Mouse (Mus musculus) liver, adult 2 months (tissue): ENCODE results near the gene Orm1. TPM values are rescaled to one million over a fixed set of nuclear protein-coding genes. Genes with fewer than 3 reads are reported as not detected.
A peak's percentile ranks its signal among the peaks of the same experiment; 100 is the strongest.

Source experiments
- DNase-seq: peaks from one replicate; pipeline ENCODE4 v3.0.0-alpha.2; 2011; ENCODE audit warnings: low read depth, low spot score; ENCODE audit errors: extremely low read depth
- H3K27ac ChIP-seq: fragments of 200-500 bp; replicated peaks from 2 replicates; pipeline ENCODE4 v1.5.1; 2012; ENCODE audit warnings: low read depth, mild to moderate bottlenecking, control low read depth, inconsistent platforms, low read length; ENCODE audit not compliant: insufficient read depth
- H3K27me3 ChIP-seq: fragments of 200-500 bp; 2 replicates; pipeline ENCODE4 v1.6.1; 2012; ENCODE audit warnings: mild to moderate bottlenecking, moderate library complexity, low read length, inconsistent platforms; ENCODE audit not compliant: control insufficient read depth, insufficient read depth
- H3K36me3 ChIP-seq: fragments of 200-500 bp; 2 replicates; pipeline ENCODE4 v1.6.1; 2012; ENCODE audit warnings: low read length, inconsistent platforms; ENCODE audit not compliant: control insufficient read depth, insufficient read depth
- H3K4me1 ChIP-seq: fragments of 200-500 bp; 2 replicates; pipeline ENCODE4 v1.6.1; 2011; ENCODE audit warnings: low read length; ENCODE audit not compliant: control insufficient read depth, insufficient read depth
- H3K4me3 ChIP-seq: fragments of 200-500 bp; 2 replicates; pipeline ENCODE4 v1.5.1; 2011; ENCODE audit warnings: low read depth, mild to moderate bottlenecking, control low read depth, low read length, moderate library complexity; ENCODE audit not compliant: insufficient read depth
- H3K79me2 ChIP-seq: fragments of 200-500 bp; 2 replicates; pipeline ENCODE4 v1.6.1; 2012; ENCODE audit warnings: inconsistent platforms, mild to moderate bottlenecking, low read length, moderate library complexity; ENCODE audit not compliant: control insufficient read depth, insufficient read depth
- H3K9ac ChIP-seq: fragments of 200-500 bp; 2 replicates; pipeline ENCODE4 v1.6.1; 2012; ENCODE audit warnings: low read depth, mild to moderate bottlenecking, control low read depth, inconsistent platforms, low read length
- CTCF ChIP-seq: fragments of 200-500 bp; IDR thresholded peaks from 2 replicates; pipeline ENCODE4 v1.5.1; 2011; ENCODE audit warnings: low read depth, low read length, control low read depth
- POLR2A ChIP-seq: fragments of 200-500 bp; IDR thresholded peaks from 2 replicates; pipeline ENCODE4 v1.6.1; 2011; ENCODE audit warnings: low read length, control low read depth; ENCODE audit not compliant: insufficient read depth; ENCODE audit errors: extremely low read depth
- WGBS: fragments of 180-500 bp; shearing (Covaris S2); methylation state at CpG from one replicate; pipeline ENCODE4 v1.1.7; 2018; 5-methylcytosine and 5-hydroxymethylcytosine counted together
- polyA plus RNA-seq: library from polyadenylated mRNA; depleted of rRNA; stranded (reverse); fragments of >200 nt; gene quantifications from 2 replicates; pipeline ENCODE4 v1.2.3, GENCODE M21; 2012
- total RNA-seq: library from RNA; depleted of rRNA; stranded (reverse); fragments of >200 nt; gene quantifications from 2 replicates; pipeline ENCODE4 v1.2.3, GENCODE M21; 2014

Gene Orm1
- total and polyA plus RNA-seq, 2 experiments, result 676 to 2,595 TPM

DNA sequence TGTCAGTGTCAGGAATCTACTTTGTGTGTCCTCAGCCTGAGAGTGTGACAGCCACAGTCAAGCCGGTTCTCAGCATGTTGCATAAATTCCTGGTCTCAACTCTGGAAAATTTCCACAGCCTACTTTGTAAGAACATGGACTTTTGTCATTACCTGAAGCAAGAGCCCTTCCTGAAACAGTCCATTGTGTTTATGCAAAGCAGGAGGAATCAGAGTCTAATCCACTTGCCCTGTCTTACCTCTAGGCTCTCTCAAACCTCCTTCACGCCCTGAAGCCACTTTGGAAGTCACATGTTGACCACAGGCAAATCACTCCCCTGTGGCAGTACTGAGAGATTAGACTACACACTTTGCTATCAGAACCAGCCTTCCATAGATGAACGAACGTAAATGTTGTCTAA is 1.9 kb upstream of the Orm1 start:
- Histone ChIP-seq H3K79me2 (peaks cover 2% of the 10 kb centered on the region; the same call in 1 of the 2 replicates), H3K36me3 (no peaks in the 10 kb centered on the region), H3K27ac (peak overlapping the region; percentile 71), H3K4me1 (peaks cover 34% of the 10 kb centered on the region), H3K4me3 (no peak overlapping the region), H3K9ac (no peak overlapping the region), H3K27me3 (no peaks in the 10 kb centered on the region)
- peak; percentile 86 for DNase-seq
- no peak for TF ChIP-seq POLR2A
- TF ChIP-seq CTCF, result no peak
- 51% methylated on average over 4 of the region's 4 CpGs for WGBS

DNA sequence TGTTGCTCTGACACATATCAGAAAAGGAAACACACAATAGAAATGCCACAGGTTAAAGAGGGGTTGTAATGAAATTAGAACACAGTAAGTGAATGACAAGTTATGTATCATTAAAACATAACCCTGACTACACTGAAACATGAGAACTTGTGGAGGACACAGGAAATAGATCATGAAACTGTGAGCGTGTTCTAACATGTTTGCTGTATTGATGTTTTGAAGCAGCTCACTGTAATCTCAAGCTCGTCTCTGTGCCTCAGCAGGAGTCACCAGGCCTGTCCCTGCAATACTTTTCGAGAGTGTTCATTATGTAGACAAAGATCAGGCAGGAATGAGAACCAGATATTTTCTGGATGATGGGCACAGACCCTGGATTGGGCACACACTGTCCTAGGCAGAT is 752 bp upstream of the Orm1 start:
- WGBS, result 15% methylated on average over 3 of the region's 3 CpGs
- TF ChIP-seq CTCF, result no peak
- TF ChIP-seq POLR2A, result no peak

DNA sequence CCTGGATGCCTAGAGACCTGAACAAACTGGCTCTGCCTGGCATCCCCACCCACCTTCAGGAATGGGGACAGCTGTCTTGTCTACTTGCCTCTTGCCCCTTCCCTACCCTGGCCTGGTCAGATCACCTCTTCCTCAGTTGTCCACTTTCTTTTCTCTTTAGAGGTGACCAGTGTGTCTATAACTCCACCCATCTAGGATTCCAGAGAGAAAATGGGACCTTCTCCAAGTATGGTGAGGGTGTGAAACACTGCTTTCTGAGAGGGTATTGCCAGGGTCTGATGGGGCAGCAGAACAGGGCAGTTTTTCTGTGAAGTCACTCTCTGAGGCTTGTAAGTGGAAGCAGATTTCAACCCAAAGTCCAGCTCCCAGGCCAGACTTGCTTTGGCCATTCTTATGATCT is 901 bp downstream of the Orm1 start:
- H3K27ac ChIP-seq, result peak overlapping the region; percentile 91
- peak overlapping the region; percentile 92 for H3K9ac ChIP-seq
- DNase-seq, result peak; percentile 70
- H3K36me3 ChIP-seq, result 0 out of 2 replicates have a peak, but pooled peaks cover 2% of the 10 kb centered on the region
- peaks cover 28% of the 10 kb centered on the region for H3K4me1 ChIP-seq
- peak overlapping the region; percentile 57 for H3K4me3 ChIP-seq
- H3K27me3 ChIP-seq, result no peaks in the 10 kb centered on the region
- TF ChIP-seq CTCF (no peak), POLR2A (no peak)
- H3K79me2 ChIP-seq, result peaks cover 2% of the 10 kb centered on the region; the same call in 1 of the 2 replicates

More for the DNA sequence above, 752 bp upstream of the Orm1 start:
- Histone ChIP-seq H3K9ac (peak overlapping the region; percentile 62), H3K27me3 (no peaks in the 10 kb centered on the region), H3K4me1 (peaks cover 32% of the 10 kb centered on the region), H3K4me3 (peak overlapping the region; percentile 33; the same call in 1 of the 2 replicates), H3K79me2 (peaks cover 2% of the 10 kb centered on the region; the same call in 1 of the 2 replicates), H3K27ac (peak overlapping the region; percentile 85), H3K36me3 (0 out of 2 replicates have a peak, but pooled peaks cover 2% of the 10 kb centered on the region)
- DNase-seq, result peak; percentile 58

DNA sequence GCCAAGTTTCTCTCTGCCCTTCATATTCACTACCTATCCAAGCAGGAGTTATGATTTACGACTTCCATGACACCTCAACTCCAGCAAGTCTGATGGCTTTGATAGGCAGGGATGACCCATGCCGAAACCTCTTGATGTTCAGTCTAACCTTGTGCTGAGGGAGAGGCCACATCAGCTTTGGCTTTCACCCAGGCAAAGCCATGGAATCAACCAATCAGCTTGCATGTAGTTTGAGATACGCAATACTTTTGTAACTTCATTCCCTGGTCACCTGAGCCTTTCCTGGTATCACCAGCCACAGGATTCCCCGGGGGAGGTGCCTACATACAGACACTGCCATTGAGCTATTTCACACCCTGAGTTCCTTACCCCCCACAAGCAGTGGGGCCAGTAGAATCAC is 2.3 kb downstream of the Orm1 start:
- Histone ChIP-seq H3K4me1 (peaks cover 23% of the 10 kb centered on the region), H3K4me3 (no peak overlapping the region), H3K36me3 (0 out of 2 replicates have a peak, but pooled peaks cover 2% of the 10 kb centered on the region), H3K79me2 (no peaks in the 10 kb centered on the region), H3K27ac (peak overlapping the region; percentile 91), H3K9ac (peak overlapping the region; percentile 55), H3K27me3 (no peaks in the 10 kb centered on the region)
- peak; percentile 96 for DNase-seq
- WGBS, result 21% methylated on average over 4 of the region's 4 CpGs
- TF ChIP-seq POLR2A, result no peak
- TF ChIP-seq CTCF, result no peak

DNA sequence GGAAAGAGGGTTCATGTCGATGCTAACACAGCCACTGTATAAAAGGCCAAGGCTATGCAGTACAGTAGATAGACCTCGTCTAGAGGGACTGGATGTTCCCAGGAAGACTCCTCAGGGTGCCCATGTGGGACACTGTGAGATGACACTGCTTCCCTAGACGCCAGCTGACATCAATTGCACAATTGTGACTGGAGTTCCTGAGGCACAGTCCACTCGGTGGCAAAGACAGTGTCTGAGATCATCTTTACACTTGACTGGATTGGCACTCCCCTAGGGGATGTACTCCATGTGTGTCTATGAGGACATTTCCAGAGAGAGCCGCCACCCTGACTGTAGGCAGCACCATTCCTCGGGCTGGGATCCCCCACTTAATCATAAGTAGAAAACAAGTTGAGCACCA is 4.2 kb downstream of the Orm1 start:
- TF ChIP-seq POLR2A (no peak), CTCF (no peak)
- peaks cover 12% of the 10 kb centered on the region for H3K4me1 ChIP-seq
- 62% methylated on average over 6 of the region's 6 CpGs for WGBS
- H3K27ac ChIP-seq, result no peak overlapping the region; the same call in 1 of the 2 replicates
- H3K4me3 ChIP-seq, result no peak overlapping the region
- no peaks in the 10 kb centered on the region for H3K79me2 ChIP-seq
- H3K9ac ChIP-seq, result no peak overlapping the region
- 0 out of 2 replicates have a peak, but pooled peaks cover 2% of the 10 kb centered on the region for H3K36me3 ChIP-seq
- peak; percentile 66 for DNase-seq
- no peaks in the 10 kb centered on the region for H3K27me3 ChIP-seq

DNA sequence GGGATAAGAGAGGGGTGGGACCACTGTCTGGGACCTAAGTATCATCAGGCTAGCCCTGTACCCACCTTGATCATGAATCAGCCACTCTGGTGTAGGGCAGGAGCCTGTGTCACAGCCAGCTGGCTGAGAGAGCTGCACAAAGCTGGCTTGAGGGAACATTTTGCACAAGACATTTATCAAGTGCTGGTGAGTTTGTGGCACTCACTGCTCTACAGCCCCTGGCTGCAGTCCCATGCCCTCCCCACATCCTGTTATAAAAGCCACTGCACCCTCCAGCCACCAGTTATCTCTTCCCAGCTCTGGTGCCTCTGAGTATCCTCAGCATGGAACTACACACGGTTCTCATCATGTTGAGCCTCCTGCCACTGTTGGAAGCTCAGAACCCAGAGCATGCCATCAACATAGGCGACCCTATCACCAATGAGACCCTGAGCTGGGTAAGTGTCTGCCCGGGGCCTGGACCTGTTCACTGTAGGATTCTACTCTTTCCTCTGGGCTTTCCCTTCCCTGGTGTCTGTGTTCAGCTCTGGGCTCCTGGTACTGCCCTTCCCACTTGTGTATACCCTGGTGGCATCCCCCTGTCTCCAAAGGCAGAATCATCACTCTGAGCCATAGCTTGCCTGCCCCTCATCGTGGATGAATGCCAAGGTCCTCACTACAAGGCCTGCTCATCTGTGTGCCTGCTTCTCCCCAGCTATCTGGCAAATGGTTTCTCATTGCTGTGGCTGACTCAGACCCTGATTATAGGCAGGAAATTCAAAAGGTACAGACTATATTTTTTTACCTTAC is 11.7 kb downstream of the Orm1 start, which contains the start of gene Orm3:
TSS of gene Orm3 (plus strand) at position 286 of the 789 bp plus-strand sequence.
- no peak within 1 kb of the TSS for H3K4me3 ChIP-seq
- TF ChIP-seq POLR2A (no peak), CTCF (no peak)
- no peaks in the 10 kb centered on the region for H3K27me3 ChIP-seq
- peaks cover 15% of the 10 kb centered on the region for H3K4me1 ChIP-seq
- 79% methylated on average over 4 of the region's 4 CpGs for WGBS
- H3K27ac ChIP-seq, result peak within 1 kb of the TSS; percentile 80
- peak within 1 kb of the TSS; percentile 42 for H3K9ac ChIP-seq
- peak; percentile 69 for DNase-seq
- no peaks in the 10 kb centered on the region for H3K79me2 ChIP-seq
- no peaks in the 10 kb centered on the region for H3K36me3 ChIP-seq
